Mouse (Mus musculus): ENCODE results near the gene Gm10643.

Gm10643 gene

DNA sequence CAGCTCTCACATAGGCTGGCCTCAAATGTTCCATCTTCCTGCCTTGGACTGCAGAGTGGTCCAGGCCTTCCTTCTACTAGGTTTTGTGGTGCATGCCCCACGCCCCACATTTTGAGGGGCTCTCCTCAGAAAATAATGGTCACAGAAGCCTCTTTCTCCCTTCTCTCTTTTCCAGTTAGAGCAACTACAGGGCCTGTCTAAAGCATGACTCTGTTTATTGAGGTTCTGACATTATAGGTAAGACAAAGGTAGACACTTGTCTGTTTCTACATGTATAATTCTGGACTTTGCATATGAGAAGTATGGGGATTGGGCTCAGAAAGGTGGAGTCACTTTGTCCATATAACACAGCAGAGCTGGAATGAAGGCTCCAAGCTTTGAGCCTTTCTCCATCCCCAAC lies at the start of gene Gm10643:
Gene Gm10643, minus strand, starts transcription at position 101 of the 400 bp plus-strand sequence.
- DNase-seq (ENCODE audit: low spot score in 2 of 2), result no peak

DNA sequence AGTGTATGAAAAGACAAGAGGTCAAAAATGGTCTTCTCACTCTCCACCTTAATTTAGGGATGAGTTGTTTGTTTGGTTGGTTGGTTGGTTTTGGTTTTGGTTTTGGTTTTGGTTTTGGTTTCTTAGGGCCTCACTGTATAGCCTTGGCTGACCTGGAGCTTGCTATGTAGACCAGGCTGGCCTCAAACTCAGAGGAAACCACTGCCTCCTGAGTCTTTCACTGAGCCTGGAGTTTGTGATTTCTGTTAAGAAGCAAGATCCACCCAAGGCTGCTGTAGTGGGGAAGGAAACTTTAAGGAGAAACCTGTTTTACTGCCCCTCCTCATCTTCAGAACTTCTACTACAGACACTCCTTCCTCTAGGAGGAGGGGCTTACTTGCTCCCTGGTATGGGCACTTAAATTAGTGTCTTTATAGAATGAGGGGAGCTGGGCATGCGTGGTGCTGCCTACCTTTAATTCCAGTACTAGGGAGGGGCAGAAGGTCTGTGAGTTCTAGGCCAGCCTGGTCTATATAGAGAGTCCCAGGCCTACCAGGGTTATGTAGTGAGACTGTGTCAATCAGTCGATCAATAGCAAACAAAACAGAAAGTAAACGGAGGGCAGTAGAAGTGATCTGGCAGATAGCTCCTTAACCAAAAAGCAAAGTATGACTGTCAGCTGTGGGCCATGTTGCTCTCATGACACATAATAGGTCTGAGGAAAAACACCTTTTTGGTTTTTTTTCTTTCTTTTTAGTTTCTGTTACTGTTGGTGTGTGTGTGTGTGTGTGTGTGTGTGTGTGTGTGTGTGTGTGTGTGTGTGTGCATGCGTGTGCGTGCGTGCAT lies 41.5 kb upstream of the Gm10643 start:
- no peak for DNase-seq (ENCODE audit: low spot score in 2 of 2)

DNA sequence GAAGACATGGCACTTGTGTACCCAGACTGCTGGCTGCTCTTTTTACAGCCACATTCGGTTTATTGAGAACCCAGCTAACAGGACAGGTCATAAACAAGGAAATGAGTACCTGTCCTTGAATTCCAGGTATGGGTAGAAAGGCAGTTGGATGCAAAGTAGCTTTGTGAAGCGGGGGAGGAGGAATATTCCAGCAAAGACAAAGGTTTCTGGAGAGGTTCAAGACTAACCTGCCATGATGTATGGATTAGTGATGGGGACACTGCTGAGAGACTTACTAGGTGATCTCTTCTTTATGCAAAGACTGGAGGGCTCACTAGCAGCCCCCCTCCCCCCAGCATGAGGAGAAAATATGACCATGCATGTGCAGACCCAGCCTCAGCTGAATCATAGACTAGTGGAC lies 40.7 kb upstream of the Gm10643 start:
- DNase-seq (ENCODE audit: low spot score in 2 of 2), result no peak

DNA sequence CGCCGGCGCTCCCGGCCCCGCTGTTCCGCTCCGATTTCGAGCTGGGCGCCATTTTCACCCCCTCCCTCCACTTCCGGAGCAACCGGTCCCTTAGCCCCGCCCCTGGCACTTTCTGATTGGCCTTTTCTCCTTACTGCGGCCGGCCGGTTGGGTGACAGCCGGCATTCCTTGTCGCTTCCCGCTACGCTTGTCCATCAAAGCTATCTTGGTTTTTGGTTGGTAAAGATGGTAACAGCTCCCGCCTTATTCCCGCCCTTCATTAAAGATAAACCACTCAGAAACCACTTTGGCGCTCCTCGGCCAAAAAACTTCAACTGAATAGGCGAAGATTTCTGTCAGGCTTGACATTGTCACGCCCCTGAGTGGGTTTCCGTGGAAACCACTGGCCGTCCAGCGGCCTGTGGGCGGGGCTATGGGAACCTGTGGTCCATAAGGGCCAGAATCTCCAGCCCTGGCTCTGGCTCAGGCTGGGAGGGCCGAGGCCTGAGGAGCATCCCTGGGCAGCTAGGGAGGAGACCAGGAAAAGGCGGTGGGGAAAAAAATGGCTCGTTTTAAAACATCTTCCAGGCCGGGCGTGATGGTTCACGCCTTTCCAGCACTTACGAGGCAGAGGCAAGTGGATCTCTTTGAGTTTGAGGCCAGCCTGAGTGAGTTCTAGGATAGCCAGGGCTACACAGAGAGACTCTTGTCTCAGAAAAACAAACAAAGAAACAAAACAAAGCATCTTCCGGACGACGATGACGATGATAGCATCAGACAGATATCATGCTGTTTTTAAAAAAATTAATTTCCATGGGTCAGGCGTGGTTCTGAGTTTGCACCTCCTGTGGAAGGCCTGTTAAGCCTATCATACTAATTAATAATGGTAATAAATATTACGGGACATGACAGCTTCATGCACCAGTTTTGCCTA lies 40.0 kb upstream of the Gm10643 start, which contains the start of gene Dcaf15:
Gene Dcaf15, minus strand, starts transcription at position 72 of the 913 bp plus-strand sequence.
- peak; percentile 97 to 98 for DNase-seq (ENCODE audit: low spot score in 2 of 2)

DNA sequence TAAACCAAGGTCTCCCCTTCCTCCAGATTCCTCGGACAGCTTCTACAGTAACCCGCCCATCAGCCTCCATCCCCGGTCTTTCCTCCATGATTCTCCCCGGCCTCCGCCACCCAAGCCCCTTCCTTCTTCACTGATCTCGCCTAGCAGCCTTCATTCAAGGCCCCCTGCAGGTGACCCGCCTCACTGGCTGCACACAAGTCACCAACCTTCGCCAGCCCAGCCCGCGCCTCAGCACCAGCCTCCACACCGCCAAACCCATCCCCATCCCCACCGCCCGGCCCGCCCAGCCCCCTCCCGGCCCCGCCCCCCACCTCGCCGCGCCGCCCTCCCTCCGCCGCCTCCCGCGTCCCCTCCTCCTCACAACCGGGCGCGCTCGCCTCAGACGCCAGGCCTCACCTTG lies 39.3 kb upstream of the Gm10643 start:
- peak in 1 of 2 experiments; percentile 38 for DNase-seq (ENCODE audit: low spot score in 2 of 2)

DNA sequence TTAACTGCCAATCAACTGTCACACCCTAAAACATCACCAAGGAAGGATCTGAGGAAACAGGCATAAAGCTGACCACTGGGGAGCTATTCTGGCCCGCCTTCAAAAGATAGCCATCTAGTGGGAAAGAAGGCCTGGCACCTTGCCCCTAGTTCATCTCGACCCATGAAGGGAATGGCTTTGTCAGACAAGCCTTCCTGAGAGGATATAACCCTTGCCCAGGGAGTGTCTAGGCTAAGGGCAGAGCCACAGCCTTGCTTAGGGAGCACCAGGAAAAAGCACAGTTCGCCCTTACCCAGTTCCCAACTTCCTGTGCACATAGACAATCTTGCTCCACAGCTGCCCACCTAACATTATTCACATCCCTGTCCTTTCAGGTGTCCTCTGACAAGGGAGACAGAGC lies 38.7 kb upstream of the Gm10643 start:
- DNase-seq (ENCODE audit: low spot score in 2 of 2), result no peak

DNA sequence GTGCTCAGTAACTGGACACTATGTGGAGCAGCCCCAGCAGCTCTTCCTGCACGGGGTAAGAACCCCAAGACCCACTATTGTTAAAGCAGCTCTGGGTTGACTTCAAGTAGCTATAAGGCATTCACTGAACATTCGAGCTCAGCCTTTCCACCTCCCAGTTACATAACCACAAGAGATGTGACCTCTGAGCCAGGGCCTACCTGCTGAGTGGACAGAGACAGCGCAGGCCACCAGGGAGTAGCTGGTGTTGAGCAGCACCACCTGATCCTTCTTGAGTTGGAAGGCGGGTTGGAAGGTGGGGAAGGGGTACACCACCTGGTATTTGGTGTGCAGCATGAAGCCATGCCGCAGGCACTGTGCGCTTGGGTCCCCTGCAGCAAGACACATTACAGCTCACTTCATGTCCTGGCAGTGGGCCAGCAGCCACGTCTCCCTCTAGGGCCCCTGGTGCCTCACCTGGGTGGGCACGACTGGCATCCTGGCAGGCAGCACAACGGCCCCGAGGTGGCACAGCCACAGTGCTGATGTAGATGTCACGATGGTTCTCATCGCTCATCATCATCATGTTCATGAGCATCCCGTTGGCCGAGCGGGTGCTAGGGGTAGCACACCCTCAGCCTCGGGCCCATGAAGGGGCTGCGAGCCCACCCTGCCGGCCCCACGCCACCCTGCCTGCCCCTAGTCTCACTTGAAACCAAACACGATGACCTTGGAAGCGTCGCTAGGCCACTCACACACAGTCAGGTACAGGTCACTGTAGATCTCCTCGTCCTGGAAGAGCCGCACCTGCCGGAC lies 36.7 kb upstream of the Gm10643 start:
- DNase-seq (ENCODE audit: low spot score in 2 of 2), result no peak

DNA sequence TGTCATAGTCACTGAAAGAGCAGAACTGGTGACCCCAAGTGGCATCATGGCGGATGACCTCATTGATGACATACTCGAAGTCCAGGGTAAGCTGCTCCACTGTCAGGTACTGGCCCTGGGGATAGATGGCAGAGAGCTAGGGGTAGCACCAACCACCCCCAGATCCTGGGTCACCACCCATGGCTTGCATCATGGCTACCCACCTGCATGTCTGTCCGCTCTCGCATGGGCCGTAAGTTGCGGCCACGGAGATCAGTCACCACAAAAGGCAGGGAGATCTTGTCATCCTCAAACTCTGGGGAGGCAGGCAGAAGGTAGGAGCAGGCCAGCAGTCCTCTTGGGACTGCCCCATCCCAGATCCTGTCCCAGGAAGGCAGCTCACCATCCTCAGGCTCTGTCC lies 33.4 kb upstream of the Gm10643 start:
- no peak for DNase-seq (ENCODE audit: low spot score in 2 of 2)

DNA sequence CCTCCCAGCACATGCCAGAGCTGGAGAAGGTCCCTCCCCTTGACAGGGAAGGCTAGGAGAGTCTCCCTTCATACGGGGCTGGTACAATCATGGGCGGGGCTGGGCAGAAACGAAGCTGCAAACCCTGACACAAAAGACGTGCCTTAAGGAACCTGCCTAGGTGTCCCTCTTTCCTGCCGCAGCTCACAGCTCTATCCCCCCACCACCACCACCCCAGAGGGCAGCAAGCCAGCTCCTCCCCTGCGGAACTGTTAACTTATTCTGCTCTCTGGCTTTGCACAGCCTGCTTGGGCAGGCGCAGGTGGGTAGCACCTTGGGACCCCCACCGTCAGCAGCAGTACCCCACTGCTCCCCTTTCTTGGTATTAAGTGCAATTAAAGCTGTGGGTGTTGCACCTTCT lies 31.1 kb upstream of the Gm10643 start:
- DNase-seq (ENCODE audit: low spot score in 2 of 2), result no peak

DNA sequence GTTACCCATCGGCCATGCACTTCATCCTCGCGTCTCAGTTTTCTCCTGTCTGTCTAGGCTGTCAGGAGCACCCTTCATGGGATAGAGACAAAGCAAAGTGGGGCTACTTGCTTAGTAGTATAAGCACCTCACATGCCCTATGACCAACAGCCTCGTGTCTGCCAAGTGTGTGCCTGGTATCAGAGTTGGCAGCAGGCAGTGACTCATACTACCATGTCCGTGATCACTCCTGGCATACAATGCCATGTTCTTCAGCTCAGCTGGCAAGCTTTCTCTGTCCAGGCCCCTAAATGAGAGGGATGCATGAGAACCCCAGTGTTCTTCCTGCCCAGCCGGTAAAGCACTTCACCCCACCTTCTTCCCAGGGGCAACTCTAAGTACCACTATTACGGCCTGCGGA lies 25.6 kb upstream of the Gm10643 start:
- no peak for DNase-seq (ENCODE audit: low spot score in 2 of 2)

DNA sequence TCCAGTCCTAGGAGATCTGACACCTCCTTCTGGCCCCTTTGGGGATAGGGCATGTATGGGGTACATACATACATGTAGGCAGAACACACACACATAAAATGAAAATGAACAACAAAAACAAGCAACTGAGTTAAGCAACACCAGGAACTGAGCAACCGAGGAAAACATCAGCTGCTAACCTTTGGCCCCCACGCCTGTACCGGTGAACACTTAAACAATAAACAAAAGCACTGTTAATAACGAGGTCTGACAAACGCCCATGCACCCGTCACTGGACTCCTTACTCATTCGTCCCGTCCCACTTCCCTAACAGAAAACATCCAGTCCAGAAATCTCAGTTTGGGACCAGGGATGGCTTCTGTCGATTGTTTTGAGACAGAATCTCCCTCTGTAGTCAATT lies 24.3 kb upstream of the Gm10643 start:
- no peak for DNase-seq (ENCODE audit: low spot score in 2 of 2)

DNA sequence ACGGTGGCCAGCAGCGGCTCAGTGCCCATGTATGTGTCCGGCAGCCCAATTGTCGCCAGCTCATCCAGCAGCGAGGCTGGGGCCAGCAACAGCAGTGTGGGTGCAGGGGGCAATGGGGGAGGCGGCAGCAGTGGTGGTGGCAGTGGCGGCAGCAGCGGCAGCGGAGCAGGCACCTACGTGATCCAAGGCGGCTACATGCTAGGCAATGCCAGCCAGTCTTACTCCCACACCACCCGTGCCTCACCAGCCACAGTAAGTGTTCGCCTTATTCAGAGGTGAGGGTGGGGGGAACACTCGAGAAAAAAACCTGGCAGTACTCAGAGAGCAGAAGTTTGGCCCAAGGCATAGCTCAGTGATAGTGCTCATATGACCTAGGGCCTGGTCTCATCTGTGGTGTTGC lies 22.9 kb upstream of the Gm10643 start:
- DNase-seq (ENCODE audit: low spot score in 2 of 2), result no peak

DNA sequence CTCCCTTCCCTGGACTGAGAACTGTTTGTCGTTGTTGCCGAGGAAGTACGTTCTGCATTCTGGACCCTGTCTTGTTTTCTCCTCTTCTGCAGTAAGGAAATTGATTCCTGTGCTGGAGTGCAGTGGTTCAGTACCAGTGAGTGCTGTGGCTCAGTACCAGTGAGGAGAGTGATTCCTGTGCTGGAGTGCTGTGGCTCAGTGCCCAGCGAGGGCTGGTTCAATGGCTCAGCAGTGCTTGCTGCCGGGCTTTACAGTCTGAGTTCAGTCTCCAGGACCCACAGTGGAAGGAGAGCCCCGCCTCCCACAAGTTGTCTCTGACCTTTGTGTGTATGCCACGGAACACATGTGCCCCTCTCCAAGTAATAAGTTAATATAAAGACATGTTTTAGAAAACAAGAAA lies 22.2 kb upstream of the Gm10643 start:
- DNase-seq (ENCODE audit: low spot score in 2 of 2), result no peak

DNA sequence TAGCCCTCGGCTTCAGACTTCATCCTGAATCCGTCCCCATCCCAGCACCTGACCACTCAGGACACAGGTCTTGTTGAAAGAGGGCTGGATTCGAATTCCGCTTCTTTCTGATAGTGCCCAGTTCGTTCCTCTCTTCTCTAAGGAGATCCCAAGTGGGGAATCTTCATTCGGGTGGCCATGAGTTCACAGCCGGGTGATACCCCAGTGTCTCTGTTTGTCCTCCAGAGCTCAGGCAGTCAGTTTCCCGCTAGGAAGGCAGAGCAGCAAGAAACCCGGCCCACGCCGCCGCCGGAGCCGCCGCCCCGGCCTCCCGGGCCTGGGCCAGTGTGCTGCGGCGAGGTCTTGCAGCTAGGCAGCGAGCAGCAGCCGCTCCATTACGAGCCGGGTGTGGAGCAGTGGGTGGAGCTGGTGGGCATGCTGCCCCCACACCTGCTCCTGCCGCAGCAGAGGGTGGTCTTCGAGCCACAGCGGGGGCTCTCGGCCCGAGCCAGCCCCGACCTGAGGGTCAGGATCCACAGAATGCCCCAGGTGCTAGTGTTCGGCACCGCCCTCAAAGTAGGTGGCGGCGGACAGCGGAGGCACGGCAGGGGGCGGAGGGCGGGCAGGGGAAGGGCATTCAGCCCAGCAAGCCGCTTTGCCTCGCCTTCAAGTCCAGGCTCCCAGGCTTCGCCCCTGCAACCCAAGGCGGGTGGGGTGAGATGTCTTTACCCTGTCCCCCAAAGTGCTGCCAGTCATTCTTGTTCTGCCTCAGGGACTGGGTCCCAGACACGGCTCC lies 19.6 kb upstream of the Gm10643 start:
- DNase-seq (ENCODE audit: low spot score in 2 of 2), result no peak

DNA sequence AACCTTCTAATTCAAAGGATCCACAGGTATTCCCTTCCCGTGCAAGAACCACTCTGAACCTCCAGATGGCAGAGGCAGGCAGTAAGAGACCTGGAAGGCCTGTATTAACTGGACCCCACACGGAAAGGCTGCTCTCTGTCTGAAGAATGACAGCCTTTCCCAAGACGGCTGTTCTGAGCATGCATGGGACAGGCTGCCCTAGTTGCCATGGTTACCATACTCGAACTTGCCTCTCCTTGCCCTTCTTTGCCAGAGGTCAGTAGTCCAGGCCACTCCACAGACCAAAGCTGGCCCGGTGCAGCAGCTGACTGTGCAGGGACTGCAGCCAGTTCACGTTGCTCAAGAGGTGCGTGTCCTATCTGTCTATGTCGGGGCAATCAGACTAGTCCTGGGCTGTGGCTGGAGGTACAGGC lies 18.9 kb upstream of the Gm10643 start:
- no peak for DNase-seq (ENCODE audit: low spot score in 2 of 2)

DNA sequence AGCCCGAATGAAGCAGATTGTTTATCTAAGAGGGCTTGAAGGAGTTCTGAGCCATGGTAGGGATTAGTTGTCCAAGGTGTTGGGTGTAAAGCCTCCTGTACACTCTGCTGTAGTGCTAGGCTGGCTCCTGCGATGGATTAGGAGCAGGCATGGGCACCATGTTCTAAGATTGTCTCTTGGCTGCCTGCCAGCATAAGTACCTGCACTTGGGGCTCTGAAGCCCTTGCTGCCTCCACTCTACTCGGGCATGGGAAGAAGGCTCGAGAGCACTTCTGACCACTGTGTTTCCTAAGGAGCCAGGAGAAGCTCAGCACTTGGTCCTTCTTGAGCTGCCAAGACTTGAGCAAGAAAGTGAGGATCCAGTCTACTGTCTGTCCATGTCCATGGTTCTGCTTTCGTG lies 14.3 kb upstream of the Gm10643 start:
- no peak for DNase-seq (ENCODE audit: low spot score in 2 of 2)

DNA sequence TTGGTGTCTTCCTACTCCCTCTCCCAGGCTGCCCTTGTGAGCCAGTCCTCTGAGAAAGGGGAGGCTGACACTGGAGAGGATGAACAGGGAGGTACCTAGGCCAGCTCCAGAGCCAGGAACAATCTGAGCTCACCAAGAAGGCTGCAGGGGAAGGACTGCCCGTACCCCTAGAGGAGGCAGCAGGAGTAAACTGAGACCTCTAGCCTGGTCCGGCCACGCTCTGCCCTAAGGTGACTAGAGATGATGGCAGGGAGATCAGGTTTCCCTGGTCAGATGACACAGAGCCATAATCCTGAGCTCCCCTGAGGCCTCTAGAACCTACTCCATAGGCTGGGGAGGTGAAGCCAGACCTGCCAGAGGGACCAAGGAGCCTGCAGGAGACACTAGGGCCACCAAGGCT lies 11.9 kb upstream of the Gm10643 start:
- no peak for DNase-seq (ENCODE audit: low spot score in 2 of 2)

DNA sequence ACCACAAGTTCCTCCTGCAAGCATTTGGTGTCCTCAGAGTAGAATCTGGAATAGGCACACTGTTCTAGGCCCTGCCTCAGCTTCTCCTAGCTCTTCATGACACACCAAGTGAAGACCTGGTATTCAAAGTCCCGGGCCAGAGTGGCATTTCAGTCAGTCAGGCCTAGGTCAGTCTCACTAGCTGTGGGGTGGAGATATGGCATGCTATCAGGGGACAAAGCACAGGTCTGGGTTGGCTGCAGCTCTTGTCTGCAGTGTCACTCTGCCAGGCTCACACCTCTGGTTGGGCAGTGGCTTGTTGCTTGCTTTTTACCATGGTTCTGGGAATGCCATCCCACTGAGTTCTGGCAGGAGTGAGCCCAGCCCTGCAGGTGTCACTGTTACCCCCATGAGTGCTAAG lies 11.5 kb upstream of the Gm10643 start:
- DNase-seq (ENCODE audit: low spot score in 2 of 2), result no peak

DNA sequence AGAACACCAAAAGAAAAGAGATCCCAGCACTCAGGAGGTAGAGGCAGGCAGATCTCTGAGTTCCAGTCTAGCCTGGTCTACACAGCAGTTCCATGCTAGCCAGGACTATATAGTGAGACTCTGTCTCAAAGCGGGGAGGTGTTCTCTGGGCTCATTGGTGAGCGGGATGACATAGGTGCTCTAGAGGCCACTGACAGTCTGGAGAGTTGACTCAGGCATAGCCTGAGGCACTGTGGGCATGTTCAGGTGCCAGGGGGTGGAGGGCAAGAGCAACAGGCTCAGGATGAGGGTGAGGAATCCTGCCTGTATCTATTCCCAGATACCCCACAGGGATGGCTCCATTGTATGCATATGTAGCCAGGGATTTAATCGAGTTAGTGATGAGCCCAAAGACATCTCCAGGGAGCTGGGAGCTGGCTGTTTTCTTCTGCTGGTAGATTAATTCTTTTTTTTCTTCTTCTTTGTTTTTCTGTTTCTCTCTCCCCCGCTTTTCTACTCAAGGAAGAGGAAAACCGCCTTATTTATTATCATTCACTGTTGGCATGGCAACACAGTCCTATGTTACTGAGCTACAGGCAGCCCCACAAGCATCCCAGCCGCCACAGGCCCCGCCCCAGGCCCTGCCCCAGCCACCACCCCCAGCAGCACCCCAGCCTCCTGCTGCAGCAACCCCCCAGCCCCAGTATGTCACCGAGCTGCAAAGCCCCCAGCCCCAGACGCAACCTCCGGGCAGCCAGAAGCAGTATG lies 8.5 kb upstream of the Gm10643 start:
- DNase-seq (ENCODE audit: low spot score in 2 of 2), result no peak

DNA sequence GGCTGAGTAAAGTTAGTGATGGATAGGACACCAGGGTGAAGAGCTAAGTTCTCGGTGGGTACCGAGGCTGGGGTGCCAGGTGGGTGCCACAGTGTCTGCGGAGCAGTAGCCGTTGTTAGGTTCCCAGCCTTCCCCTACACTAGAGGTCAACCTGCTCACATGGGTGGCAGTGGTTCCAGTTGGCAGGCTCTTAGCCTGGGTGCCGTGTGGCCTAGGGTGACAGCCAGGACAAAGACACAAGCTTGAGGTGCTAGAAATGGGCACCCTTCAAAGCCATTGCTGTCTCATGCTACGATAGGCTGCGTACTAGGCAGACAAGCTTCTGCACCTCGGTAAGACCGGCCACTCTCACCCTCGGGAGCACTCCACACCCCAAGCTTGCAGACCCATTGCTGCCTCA lies 7.4 kb upstream of the Gm10643 start:
- DNase-seq (ENCODE audit: low spot score in 2 of 2), result no peak

DNA sequence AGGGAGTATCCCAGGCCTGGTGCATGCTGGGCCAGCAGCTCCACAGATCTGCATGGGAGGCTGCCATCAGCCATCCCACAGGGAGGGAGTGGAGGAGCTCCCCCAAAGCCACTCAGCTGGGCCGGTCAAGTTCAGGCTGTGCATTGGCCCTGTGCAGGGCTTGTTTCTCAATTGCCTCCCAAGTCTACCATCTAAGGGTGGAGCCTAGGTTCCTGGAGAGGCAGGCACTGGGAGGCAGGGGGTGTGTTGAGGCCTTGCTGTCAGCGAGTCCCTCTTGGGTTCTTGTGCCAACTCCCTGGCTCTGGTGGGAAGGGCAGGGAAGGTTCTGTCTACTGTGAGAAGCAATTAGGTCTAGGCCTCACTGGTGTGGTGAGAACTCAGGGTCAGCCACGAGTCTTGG lies 7.0 kb upstream of the Gm10643 start:
- DNase-seq (ENCODE audit: low spot score in 2 of 2), result no peak
